In genomic region chr7:145043455-145044149, GRCm38 (mm10) we compare ENCODE assay signal across 19 mouse cellular contexts.
DNase-seq lines count a peak whose midpoint lies in the region; ATAC-seq and TF ChIP-seq lines count a peak whose summit lies in the region.
"Had no signal": no experiment of that assay in that cellular context is flagged by ENCODE, and none has a peak within 500 bp of the region (broad histone marks: within the 10 kb centered on the region; RNA-seq: fewer than 3 reads in every experiment).

No protein-coding gene starts in this region.

- no peak overlapping the region for H3K9ac ChIP-seq in lung, postnatal 0 days (replicated peaks; ENCODE audit: low read depth)
- H3K9ac ChIP-seq in liver, embryonic 13.5 days: no peak overlapping the region
- H3K9ac ChIP-seq: hindbrain, embryonic 14.5 days had no signal

- ATAC-seq in lung, postnatal 0 days: peak; percentile 25
- peak; percentile 81 for ATAC-seq in liver, embryonic 13.5 days (ENCODE audit: low read depth)
- ATAC-seq: intestine, postnatal 0 days; midbrain, embryonic 16.5 days had no signal

- DNase-seq in embryo, embryonic 9.5 days (ENCODE audit: extremely low spot score): peak; percentile 34
- no peak for DNase-seq in embryo, embryonic 11 days
- DNase-seq in lung, postnatal 0 days (ENCODE audit: low spot score): peak; percentile 53
- no peak for DNase-seq in lung, adult 2 months
- no peak for DNase-seq in liver, embryonic 13.5 days
- no peak for DNase-seq in cerebellum, postnatal 10 days
- no peak for DNase-seq in ovary, postnatal 14 days (ENCODE audit: low spot score)
- DNase-seq: adrenal gland, postnatal 36 days; cerebellum, adult 8-10 months; gastrocnemius, postnatal 25 days; heart, postnatal 14 days; thymus, postnatal 25 days had no signal

- 25% methylated on average over 7 of the region's 7 CpGs for WGBS in lung, postnatal 0 days
- WGBS in lung, adult 2 months: 47% methylated on average over 7 of the region's 7 CpGs
- WGBS in liver, embryonic 13.5 days (ENCODE audit: insufficient replicate concordance): 41% methylated on average over 7 of the region's 7 CpGs

- TF ChIP-seq CTCF in lung, postnatal 0 days (IDR thresholded peaks at IDR 0.05): no peak
- TF ChIP-seq CTCF in lung, adult 2 months (IDR thresholded peaks at IDR 0.05; ENCODE audit: insufficient read depth, low read length): no peak

- TF ChIP-seq EP300 in lung, postnatal 0 days (IDR thresholded peaks at IDR 0.05): no peak

- H3K4me2 ChIP-seq in lung, postnatal 0 days (replicated peaks; ENCODE audit: low read depth, low read length): no peak overlapping the region
- H3K4me2 ChIP-seq in liver, embryonic 13.5 days: no peak overlapping the region
- H3K4me2 ChIP-seq: heart, embryonic 11.5 days; hindbrain, embryonic 14.5 days had no signal

- no peak overlapping the region for H3K27ac ChIP-seq in lung, postnatal 0 days (ENCODE audit: low read length)
- peak overlapping the region; percentile 59 for H3K27ac ChIP-seq in liver, embryonic 13.5 days
- H3K27ac ChIP-seq: hindbrain, embryonic 14.5 days; kidney, postnatal 0 days; left cerebral cortex, adult 2 months; limb, embryonic 10.5 days had no signal

- no peak for TF ChIP-seq POLR2A in lung, adult 2 months (IDR thresholded peaks at IDR 0.05; ENCODE audit: borderline replicate concordance, extremely low read depth, low read depth, low read length)

- H3K4me3 ChIP-seq in lung, postnatal 0 days (ENCODE audit: low read depth, low read length): no peak overlapping the region
- H3K4me3 ChIP-seq in lung, adult 2 months (replicated peaks; ENCODE audit: extremely low read depth, low read depth, low read length): no peak overlapping the region
- H3K4me3 ChIP-seq in liver, embryonic 13.5 days (replicated peaks): no peak overlapping the region
- H3K4me3 ChIP-seq: left cerebral cortex, adult 2 months; limb, embryonic 10.5 days had no signal

- no peaks in the 10 kb centered on the region for H3K27me3 ChIP-seq in lung, postnatal 0 days (replicated peaks; ENCODE audit: insufficient read depth, low read length)
- H3K27me3 ChIP-seq in liver, embryonic 13.5 days: no peaks in the 10 kb centered on the region

- H3K4me1 ChIP-seq in lung, postnatal 0 days (ENCODE audit: insufficient read depth, low read depth, low read length): peaks cover 10% of the 10 kb centered on the region; the same call in 1 of the 2 replicates
- peaks cover 5% of the 10 kb centered on the region; the same call in 1 of the 2 replicates for H3K4me1 ChIP-seq in lung, adult 2 months (ENCODE audit: control insufficient read depth, insufficient read depth, low read length)
- peaks cover 35% of the 10 kb centered on the region for H3K4me1 ChIP-seq in liver, embryonic 13.5 days (replicated peaks)

- H3K9me3 ChIP-seq in lung, postnatal 0 days (ENCODE audit: low read length): no peaks in the 10 kb centered on the region
- H3K9me3 ChIP-seq in liver, embryonic 13.5 days (replicated peaks): no peaks in the 10 kb centered on the region
- H3K9me3 ChIP-seq: limb, embryonic 10.5 days had no signal

- no peaks in the 10 kb centered on the region for H3K36me3 ChIP-seq in lung, postnatal 0 days (ENCODE audit: insufficient read depth, low read length)
- H3K36me3 ChIP-seq in liver, embryonic 13.5 days: no peaks in the 10 kb centered on the region
- H3K36me3 ChIP-seq: limb, embryonic 10.5 days had no signal

Comparison
In these comparisons a context has a peak if more than half of its experiments do, and no peak if none do; other contexts are left out.
1. DNase-seq: peak in embryo, embryonic 9.5 days (single experiment) and lung, postnatal 0 days (single experiment); none in embryo, embryonic 11 days (single experiment), lung, adult 2 months (single experiment), liver, embryonic 13.5 days (single experiment), cerebellum, postnatal 10 days (0 of 2) and ovary, postnatal 14 days (single experiment).